Mouse (Mus musculus): ENCODE measurements around the gene Gnas.
"Not testable (repeated sequence)": the region's sequence is repeated elsewhere in the genome, so short reads cannot be mapped to it uniquely, and the experiment has no call there.

The Gnas gene

GRCm38 (mm10) chr2:174328358-174328905, 44.3 kb downstream of the Gnas start:
- DNase-seq (ENCODE audit: low spot score): no peak

GRCm38 (mm10) chr2:174328926-174329662, 45.0 kb downstream of the Gnas start:
- no peak for DNase-seq (ENCODE audit: low spot score)

- peak; percentile 91 for DNase-seq (ENCODE audit: low spot score)
Observed at GRCm38 (mm10) chr2:174329663-174330615, 45.8 kb downstream of the Gnas start.

DNA sequence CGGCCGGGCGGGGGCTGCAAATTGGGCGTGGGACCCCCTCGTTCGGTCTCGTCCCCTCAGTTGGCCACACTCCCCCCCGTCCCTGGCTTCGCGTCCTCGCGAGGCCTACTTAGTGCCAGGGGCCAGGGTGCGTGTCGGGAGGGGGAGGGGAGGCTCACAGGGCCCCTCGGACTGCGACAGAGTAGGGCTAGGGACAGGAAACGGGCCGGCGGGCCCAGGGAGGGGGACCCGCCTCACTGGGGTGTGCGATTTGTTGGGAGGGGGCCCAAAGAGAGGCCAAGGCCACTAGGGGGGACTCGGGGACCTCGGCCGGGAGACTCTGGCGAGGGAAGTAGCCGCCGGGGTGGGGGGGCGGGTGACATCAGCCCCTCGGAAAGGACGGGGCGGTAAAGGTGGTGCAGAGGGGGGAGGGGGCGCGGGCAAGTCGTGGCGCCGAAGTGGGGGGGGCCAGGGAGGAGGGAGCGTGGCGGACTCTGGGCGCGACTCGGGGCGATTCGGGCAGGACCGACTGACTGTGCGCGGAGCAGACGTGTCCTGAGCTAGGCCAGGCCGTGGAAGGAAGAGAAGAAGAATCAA, 46.6 kb downstream of the Gnas start:
- DNase-seq (ENCODE audit: low spot score): peak; percentile 75

GRCm38 (mm10) chr2:174331282-174332030, 47.3 kb downstream of the Gnas start:
- peak; percentile 43 for DNase-seq (ENCODE audit: low spot score)

DNA sequence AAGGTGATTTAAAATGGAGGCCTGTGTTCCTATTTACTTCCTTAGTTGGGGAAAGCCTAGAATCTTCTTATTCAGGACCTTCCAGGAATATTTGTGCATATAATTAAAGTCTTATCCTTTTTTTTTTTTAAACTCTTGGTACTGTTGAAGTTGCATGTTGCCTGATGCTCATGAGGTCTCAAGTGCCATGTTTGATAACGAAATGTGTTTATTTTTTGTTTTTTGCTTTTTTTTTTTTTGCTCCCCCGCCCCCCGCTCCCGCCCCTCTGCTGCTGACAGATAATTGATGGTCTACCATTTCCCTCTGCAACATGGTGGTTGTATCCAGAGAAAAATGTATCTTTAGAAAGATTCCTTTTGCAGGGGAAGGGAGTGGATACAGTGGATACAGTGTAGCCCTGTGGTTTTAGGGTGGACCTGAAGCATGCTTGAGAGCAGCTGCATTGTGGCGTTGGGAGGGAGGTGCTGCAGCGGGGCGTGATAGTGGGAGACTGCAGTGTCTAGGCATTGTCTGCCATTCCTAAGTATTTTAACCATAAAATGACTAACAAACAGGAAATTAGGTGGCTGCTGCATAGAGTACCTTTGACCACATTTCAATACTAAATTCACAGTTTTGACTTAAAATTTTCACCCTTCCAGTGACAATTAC, 49.2 kb downstream of the Gnas start:
- no peak for DNase-seq (ENCODE audit: low spot score)

- DNase-seq (ENCODE audit: low spot score): no peak
Observed at GRCm38 (mm10) chr2:174334415-174334814, 50.3 kb downstream of the Gnas start.

- DNase-seq (ENCODE audit: low spot score): no peak
Observed at GRCm38 (mm10) chr2:174337275-174337674, 53.2 kb downstream of the Gnas start.

- no peak for DNase-seq (ENCODE audit: low spot score)
Observed at GRCm38 (mm10) chr2:174339701-174340100, 55.6 kb downstream of the Gnas start.

DNA sequence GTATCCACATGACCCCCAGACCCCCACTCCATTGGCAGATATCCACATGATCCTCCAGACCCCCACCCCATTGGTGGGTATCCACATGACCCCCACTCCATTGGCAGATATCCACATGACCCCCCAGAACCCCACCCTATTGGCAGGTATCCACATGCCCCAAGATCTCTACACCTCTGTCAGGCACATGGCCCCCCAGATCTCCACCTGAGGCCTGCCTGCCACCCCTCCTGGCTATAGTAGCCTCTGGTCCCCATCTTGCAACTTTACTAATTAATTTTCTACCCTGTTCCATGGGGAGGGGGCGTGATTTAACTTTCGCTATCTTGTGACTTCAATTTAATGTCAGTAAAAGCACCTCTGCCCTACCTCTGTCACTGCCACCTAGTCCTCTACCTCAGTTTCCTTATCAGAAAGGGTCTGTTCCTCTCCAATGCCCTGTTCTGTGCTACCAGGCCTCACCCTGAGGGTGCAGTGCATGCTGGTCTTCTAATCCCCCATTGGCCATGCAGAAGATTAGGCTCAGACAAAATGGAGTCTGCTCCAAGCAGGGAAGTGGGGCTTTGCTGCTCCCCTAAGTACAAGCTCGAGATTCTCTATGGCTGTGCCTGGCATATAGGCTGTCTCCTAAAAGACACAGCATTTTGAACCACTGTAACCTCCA, 56.2 kb downstream of the Gnas start:
- no peak for DNase-seq (ENCODE audit: low spot score)

DNA sequence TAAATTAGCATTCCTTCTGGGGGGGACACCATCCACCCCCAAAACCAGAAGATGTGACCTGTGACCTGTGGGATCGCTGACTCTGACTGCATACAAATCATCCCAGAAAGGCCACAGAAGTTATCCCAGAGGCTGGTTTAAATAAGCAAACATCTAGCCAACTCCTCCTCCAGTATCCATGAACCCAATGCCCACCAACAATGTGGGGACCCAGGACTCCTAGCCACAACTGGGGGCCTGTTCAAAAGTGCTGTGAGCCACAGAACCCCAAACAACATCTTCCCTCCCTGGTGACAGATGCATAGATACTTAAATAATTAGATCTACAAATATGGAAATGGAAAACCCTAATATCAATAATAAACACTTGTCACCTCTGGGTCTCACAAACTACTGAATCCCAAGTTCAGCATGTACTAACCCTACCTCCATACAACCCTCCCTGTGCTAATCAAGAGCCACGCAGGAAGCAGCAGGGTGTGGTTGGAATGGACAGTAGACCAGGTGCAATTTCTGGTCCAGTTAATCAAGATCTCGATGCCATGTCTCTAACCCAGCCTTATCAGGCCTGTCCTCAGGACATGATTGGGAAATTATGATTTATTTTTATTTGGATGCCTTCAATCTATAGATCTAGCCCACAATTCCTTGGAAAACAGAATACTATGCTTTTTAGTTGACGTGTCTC, 56.9 kb downstream of the Gnas start:
- DNase-seq (ENCODE audit: low spot score): no peak

DNA sequence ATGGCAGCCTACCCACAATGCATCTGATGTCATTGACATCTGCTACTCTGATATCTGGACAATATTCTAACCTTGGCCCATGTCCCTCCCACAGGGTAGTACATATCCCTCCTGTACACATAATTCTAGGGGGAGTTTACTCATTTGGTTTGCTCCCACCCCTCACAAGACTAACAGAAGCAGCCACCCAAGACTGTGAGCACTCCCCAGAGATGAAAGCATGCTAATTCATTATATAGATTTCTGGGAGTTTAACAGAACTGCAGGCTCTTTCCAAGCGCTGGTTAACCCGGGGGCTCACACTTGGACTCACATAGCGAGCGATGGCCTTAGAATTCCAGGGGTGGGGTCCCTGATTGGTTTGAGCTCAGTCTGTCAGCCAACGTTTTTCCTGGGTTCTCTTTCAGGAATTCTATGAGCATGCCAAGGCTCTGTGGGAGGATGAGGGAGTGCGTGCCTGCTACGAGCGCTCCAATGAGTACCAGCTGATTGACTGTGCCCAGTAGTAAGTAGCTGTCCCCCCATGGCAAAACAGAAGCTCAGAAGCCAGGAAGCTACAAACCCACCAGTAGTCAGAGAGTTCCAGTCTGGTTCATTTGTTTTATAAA, 58.8 kb downstream of the Gnas start:
- DNase-seq (ENCODE audit: low spot score): no peak

- DNase-seq (ENCODE audit: low spot score): no peak
Observed at GRCm38 (mm10) chr2:174343566-174343965, 59.4 kb downstream of the Gnas start.

- peak; percentile 81 for DNase-seq (ENCODE audit: low spot score)
Observed at GRCm38 (mm10) chr2:174344003-174344655, 60.0 kb downstream of the Gnas start.

DNA sequence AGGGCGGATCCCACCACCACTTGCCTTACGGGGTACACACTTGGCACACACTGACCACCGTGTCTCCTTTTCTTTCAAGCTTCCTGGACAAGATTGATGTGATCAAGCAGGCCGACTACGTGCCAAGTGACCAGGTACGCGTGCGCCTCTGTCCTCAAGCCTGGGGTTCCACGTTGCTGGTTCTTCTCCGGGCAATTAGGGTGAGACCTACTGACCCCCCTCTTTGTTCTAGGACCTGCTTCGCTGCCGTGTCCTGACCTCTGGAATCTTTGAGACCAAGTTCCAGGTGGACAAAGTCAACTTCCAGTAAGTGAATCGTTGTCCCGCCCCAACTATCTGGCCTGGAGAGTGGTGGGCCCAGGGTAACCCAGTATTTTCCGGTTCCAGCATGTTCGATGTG, 60.9 kb downstream of the Gnas start:
- no peak for DNase-seq (ENCODE audit: low spot score)

DNA sequence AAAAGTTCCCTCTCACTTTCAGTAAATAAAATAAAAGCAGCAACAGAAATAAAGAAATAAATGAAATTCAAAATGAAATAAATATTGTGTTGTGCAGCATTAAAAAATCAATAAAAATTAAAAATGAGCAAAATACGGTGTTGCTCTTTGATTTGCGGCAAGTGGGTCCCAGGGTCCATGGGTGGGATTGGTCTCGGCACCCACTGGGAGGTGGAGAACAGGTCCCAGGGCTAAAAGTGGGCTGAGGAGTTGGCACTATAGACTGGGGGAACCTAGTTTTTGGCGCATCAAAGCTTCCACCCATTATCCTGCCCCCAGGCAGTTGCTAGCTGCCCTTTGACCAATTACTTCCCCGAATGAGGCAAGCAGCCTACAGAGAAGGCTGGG, 62.5 kb downstream of the Gnas start, which contains the start of gene Gm20721:
Gm20721 (minus strand) TSS at position 101 of the 387 bp plus-strand sequence.
- DNase-seq (ENCODE audit: low spot score): no peak

DNA sequence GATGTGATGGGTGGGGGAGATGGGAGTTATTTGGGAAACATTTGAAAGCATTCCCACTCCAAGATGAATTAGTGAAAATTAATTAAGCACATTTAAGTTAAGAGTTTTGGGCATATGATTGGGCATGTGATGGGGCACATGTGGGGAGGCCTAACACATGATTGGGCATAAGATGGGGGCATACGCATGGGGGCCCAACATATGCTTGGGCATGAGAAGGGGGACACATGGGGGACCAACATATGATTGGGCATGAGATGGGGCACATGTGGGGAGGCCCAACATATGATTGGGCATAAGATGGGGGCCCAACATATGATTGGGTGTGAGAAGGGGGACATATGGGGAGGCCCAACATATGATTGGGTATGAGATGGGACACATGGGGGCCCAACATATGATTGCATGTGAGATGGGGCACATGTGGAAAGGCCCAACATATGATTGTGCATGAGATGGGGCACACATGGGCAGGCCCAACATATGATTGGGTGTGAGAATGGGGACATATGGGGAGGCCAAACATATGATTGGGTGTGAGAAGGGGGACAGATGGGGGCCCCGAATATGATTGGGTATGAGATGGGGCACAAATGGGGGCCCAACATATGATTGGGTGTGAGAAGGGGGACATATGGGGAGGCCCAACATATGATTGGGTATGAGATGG, 63.0 kb downstream of the Gnas start:
- DNase-seq (ENCODE audit: low spot score): not testable (repeated sequence)

DNA sequence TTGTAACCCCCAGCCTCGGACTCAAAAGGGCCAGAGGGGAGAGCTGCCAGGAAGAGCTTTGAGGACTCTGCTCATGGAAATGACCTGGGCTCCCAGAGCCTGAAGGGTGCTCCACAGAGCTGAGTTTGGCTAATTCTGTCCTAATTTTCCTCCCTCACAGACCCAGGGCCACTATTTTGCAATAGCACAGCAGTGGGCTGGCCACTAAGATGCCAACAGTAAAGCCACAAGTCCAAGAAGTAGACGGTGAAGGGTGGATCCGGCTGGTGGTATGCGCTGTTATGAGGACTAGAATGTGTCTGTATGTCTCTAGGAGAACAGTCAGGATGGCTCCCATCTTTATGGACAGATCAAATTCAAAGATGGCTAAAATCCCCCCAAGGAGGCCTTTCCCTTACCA, 74.4 kb downstream of the Gnas start:
- no peak for DNase-seq (ENCODE audit: low spot score)
